Mouse (Mus musculus) hindbrain, embryonic 16.5 days (tissue): Measurements from ENCODE around the gene Hbq1b. TPM values are rescaled to one million over a fixed set of nuclear protein-coding genes. Genes with fewer than 3 reads are reported as not detected.

Experiments
- ATAC-seq: fragments of 200-750 bp; cut with Nextera tagmentation; 2 replicates; pipeline ENCODE4 v1.8.0; 2017; ENCODE audit warnings: moderate TSS enrichment, moderate library complexity
- H3K27ac ChIP-seq: fragments of 300-500 bp; sonication (generic); 2 replicates; pipeline ENCODE4 v1.5.1; 2014; ENCODE audit warnings: low read depth, mild to moderate bottlenecking, control low read depth, low read length, moderate library complexity
- H3K27me3 ChIP-seq: fragments of 300-500 bp; sonication (generic); replicated peaks from 2 replicates; pipeline ENCODE4 v1.6.1; 2014; ENCODE audit warnings: low read length; ENCODE audit not compliant: control insufficient read depth, insufficient read depth
- H3K36me3 ChIP-seq: fragments of 300-500 bp; sonication (generic); 2 replicates; pipeline ENCODE4 v1.6.1; 2014; ENCODE audit warnings: mild to moderate bottlenecking, low read length, moderate library complexity, mixed read lengths; ENCODE audit not compliant: control insufficient read depth, insufficient read depth
- H3K4me1 ChIP-seq: fragments of 300-500 bp; sonication (generic); 2 replicates; pipeline ENCODE4 v1.6.1; 2014; ENCODE audit warnings: low read depth, low read length; ENCODE audit not compliant: control insufficient read depth, insufficient read depth
- H3K4me2 ChIP-seq: fragments of 300-500 bp; sonication (generic); 2 replicates; pipeline ENCODE4 v1.6.1; 2014; ENCODE audit warnings: mild to moderate bottlenecking, low read length, control low read depth, moderate library complexity
- H3K4me3 ChIP-seq: fragments of 300-500 bp; sonication (generic); 2 replicates; pipeline ENCODE4 v1.5.1; 2014; ENCODE audit warnings: mild to moderate bottlenecking, low read length, control low read depth, moderate library complexity
- H3K9ac ChIP-seq: fragments of 300-500 bp; sonication (generic); 2 replicates; pipeline ENCODE4 v1.6.1; 2014; ENCODE audit warnings: low read depth, mild to moderate bottlenecking, control low read depth, low read length, moderate library complexity
- H3K9me3 ChIP-seq: fragments of 300-500 bp; sonication (generic); 2 replicates; pipeline ENCODE4 v1.6.1; 2014; ENCODE audit warnings: mild to moderate bottlenecking, low read length, moderate library complexity; ENCODE audit not compliant: control insufficient read depth
- WGBS: fragments of 180-500 bp; shearing (Covaris S2); extraction: QIAGEN DNeasy Blood & Tissue Kit; methylation state at CpG from one replicate; pipeline ENCODE4 v1.1.7; 2014; 5-methylcytosine and 5-hydroxymethylcytosine counted together
- polyA plus RNA-seq: library from polyadenylated mRNA; unstranded; fragments of >200 nt; fragmentation: Nextera tagmentation; extraction: Ambion mirVana; gene quantifications from 2 replicates; pipeline ENCODE4 v1.2.1, GENCODE M21; 2015

Gene Hbq1b
- polyA plus RNA-seq, 1 experiment from 2014 or later, result 0.61 TPM

DNA sequence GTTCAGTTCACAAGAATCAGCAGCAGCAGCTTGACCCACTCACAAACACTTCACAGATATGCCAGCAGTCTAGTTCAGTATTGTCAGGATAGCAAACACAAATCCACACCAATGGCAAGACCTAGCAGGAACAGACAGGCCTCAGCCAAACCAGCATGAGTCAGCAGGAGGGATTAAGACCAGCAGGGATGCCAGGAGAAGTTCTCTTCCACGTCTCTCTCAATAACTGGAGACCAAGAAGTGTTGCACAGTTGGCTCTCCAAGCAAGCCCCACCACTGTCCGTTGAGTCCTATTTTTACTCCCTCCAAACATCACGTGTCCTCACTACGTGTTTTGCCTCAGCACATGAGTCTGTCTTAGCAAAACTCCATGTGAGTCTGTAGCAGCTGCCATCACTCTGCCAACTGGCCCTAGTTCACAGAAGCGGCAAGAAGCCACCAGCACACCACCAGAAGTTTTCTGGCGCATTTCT, 49.7 kb downstream of the Hbq1b start:
- ATAC-seq, result no peak
- Histone ChIP-seq H3K36me3 (no peaks in the 10 kb centered on the region), H3K4me3 (no peak overlapping the region), H3K9me3 (no peaks in the 10 kb centered on the region), H3K27me3 (no peaks in the 10 kb centered on the region), H3K27ac (no peak overlapping the region), H3K4me2 (no peak overlapping the region), H3K4me1 (no peaks in the 10 kb centered on the region), H3K9ac (no peak overlapping the region)
- 91% methylated on average over 6 of the region's 6 CpGs for WGBS

Other genes starting within 250 kb of the Hbq1b start
- not detected in 2 replicates for gene Il9r, start 86.7 kb upstream of the Hbq1b start, polyA plus RNA-seq
- 45.6 and 49.9 TPM in 2 replicates for gene Snrnp25, start 81.5 kb upstream of the Hbq1b start, polyA plus RNA-seq
- gene Rhbdf1, start 64.7 kb upstream of the Hbq1b start, polyA plus RNA-seq, result 27.1 and 28.7 TPM in 2 replicates
- gene Mpg, start 60.5 kb upstream of the Hbq1b start, polyA plus RNA-seq, result 34.7 and 35.0 TPM in 2 replicates
- gene Nprl3, start 19.3 kb upstream of the Hbq1b start, polyA plus RNA-seq, result 42.6 and 43.9 TPM in 2 replicates
- 4.9 and 16.1 TPM in 2 replicates for gene Hba-x, start 10.6 kb upstream of the Hbq1b start, polyA plus RNA-seq
- 2,714 and 3,255 TPM in 2 replicates for gene Hba-a1, start 3.5 kb upstream of the Hbq1b start, polyA plus RNA-seq
- gene Hba-a2, start 9.5 kb downstream of the Hbq1b start, polyA plus RNA-seq, result 6,688 and 8,147 TPM in 2 replicates
- 1.6 and 2.0 TPM in 2 replicates for gene Hbq1a, start 13.1 kb downstream of the Hbq1b start, polyA plus RNA-seq
- 15.8 and 20.1 TPM in 2 replicates for gene Sh3pxd2b, start 60.9 kb downstream of the Hbq1b start, polyA plus RNA-seq
- gene Ubtd2, start 168.4 kb downstream of the Hbq1b start, polyA plus RNA-seq, result 36.8 and 40.3 TPM in 2 replicates
- gene Efcab9, start 245.1 kb downstream of the Hbq1b start, polyA plus RNA-seq, result 0.54 TPM in 1 of 2 replicates, not detected in the other
- gene Stk10, start 246.3 kb downstream of the Hbq1b start, polyA plus RNA-seq, result 2.4 and 2.5 TPM in 2 replicates